Mouse (Mus musculus): Measurements from ENCODE around the gene Rab42. TPM values are rescaled to one million over a fixed set of nuclear protein-coding genes. Genes with fewer than 3 reads are reported as not detected.

Rab42 gene
- polyA plus RNA-seq, 1 experiment from 2014 or later = 1.3 TPM

DNA sequence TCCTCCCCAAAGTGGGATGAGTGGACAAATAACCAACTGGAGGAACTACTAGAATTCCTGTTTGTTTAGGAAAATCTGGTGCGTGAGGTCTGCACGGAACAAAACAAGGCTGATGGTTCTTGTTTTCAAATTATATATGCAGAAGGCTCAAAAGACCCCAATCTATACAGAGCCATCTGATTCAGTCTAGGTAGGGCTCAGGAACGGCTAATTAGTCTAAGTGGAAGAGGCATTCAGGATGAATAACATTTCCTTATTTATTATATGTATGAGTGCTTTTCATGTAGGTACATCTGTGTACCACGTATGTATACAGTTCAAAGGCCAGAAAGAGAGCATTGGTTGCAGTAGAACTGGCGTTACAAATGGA is 42.6 kb upstream of the Rab42 start:
- peak; percentile 14; the same call in 1 of the 2 replicates for ATAC-seq (ENCODE audit: low FRiP score, low TSS enrichment)
- peak overlapping the region; percentile 74 for H3K4me3 ChIP-seq (replicated peaks; ENCODE audit: low read depth, low read length)
- no peaks in the 10 kb centered on the region for H3K9me3 ChIP-seq (ENCODE audit: control insufficient read depth, low read length)
- 47% methylated on average over 5 of the region's 5 CpGs for WGBS
- peaks cover 15% of the 10 kb centered on the region for H3K4me1 ChIP-seq (ENCODE audit: control insufficient read depth, insufficient read depth, low read length)
- H3K9ac ChIP-seq (replicated peaks; ENCODE audit: low read length) = peak overlapping the region; percentile 80; the same call in 1 of the 2 replicates
- no peaks in the 10 kb centered on the region for H3K27me3 ChIP-seq (ENCODE audit: control insufficient read depth, insufficient read depth, low read length)
- peak overlapping the region; percentile 96; the same call in 1 of the 2 replicates for H3K4me2 ChIP-seq (ENCODE audit: low read length)
- H3K36me3 ChIP-seq (ENCODE audit: control insufficient read depth, insufficient read depth, low read length) = no peaks in the 10 kb centered on the region
- no peak overlapping the region for H3K27ac ChIP-seq (replicated peaks; ENCODE audit: low read depth, low read length)
- DNase-seq = no peak

DNA sequence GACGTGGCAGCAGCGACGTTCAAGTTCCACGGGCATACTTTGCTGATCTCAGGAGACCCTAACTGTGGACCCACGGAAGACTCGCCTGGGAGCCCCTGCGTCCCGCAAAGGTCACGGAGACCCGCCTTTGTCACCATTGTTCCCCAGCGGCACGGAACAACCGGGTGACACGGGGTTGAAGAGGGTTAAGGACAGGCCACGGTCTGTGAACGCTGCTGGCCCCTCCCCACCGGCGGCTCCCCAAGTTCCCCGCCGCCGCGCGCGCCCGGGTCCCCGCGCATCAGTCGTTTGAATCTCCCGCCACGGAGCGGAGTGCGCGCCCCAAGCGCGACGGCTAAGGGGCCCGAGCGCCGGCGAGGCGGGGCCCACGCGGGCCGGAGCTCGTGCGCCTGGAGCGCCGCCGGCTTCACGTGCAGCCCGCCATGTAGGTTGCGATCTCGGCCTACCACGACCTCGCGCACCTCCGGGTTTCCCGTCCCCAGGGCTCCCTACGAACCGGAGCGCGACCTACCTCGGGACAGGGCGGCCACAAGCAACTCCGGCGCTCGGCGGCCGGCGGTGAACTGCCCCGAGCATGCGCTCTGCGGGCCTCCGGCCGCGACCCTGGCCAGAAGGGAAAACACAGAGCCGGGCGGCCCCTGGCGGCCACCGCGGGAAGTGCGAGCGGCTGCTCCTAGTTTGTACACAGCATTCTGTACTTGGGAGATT is 42.1 kb upstream of the Rab42 start:
- peak overlapping the region; percentile 74 for H3K4me3 ChIP-seq (replicated peaks; ENCODE audit: low read depth, low read length)
- ATAC-seq (ENCODE audit: low FRiP score, low TSS enrichment) (peak; percentile 81), DNase-seq (peak; percentile 94)
- H3K4me2 ChIP-seq (ENCODE audit: low read length) = peak overlapping the region; percentile 96
- H3K36me3 ChIP-seq (ENCODE audit: control insufficient read depth, insufficient read depth, low read length) = no peaks in the 10 kb centered on the region
- no peaks in the 10 kb centered on the region for H3K27me3 ChIP-seq (ENCODE audit: control insufficient read depth, insufficient read depth, low read length)
- H3K9me3 ChIP-seq (ENCODE audit: control insufficient read depth, low read length) = no peaks in the 10 kb centered on the region
- peaks cover 15% of the 10 kb centered on the region for H3K4me1 ChIP-seq (ENCODE audit: control insufficient read depth, insufficient read depth, low read length)
- peak overlapping the region; percentile 80 for H3K9ac ChIP-seq (replicated peaks; ENCODE audit: low read length)
- H3K27ac ChIP-seq (replicated peaks; ENCODE audit: low read depth, low read length) = peak overlapping the region; percentile 32; the same call in 1 of the 2 replicates
- under 1% methylated on average over 83 of the region's 83 CpGs for WGBS

DNA sequence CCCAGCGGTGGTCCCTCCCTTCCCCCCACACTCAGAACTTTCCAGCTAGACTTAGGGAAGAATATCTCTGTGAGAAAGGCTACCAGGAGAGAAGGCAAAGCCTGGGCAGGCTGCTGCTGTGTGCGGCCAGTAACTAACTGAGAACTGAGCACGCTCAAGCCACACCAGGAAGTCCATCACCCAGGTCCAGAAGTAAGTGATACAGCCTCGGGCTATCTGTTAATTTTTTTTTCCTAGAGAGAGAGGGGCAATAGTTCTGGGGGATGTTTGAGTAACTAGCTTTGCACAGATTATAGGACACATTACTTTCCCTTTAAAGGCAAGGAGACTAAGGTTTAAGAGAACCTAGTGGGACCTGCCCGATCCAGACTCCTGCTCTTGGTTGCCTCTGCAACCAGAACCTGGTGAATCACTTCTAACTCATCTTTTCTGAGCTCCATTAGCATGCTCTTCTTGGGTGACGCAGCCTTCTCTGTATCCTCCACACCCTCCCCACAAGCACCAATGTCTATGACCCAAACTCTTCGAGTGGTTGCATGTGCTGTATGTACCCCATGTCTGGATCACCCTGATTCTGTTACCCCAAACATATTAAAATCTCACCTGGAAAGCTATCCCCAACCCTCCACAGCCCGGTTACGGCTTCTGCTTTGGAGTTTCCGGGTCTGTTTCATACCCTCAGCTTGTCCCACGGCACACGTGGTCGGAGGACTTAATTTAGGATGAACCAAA is 41.4 kb upstream of the Rab42 start:
- WGBS = 6% methylated on average over 13 of the region's 13 CpGs
- ATAC-seq (ENCODE audit: low FRiP score, low TSS enrichment) (no peak), DNase-seq (no peak)
- Histone ChIP-seq H3K4me3 (replicated peaks; ENCODE audit: low read depth, low read length) (peak overlapping the region; percentile 74), H3K9me3 (ENCODE audit: control insufficient read depth, low read length) (no peaks in the 10 kb centered on the region), H3K27ac (replicated peaks; ENCODE audit: low read depth, low read length) (no peak overlapping the region), H3K36me3 (ENCODE audit: control insufficient read depth, insufficient read depth, low read length) (peaks cover 6% of the 10 kb centered on the region; the same call in 1 of the 2 replicates), H3K9ac (replicated peaks; ENCODE audit: low read length) (peak overlapping the region; percentile 80), H3K27me3 (ENCODE audit: control insufficient read depth, insufficient read depth, low read length) (no peaks in the 10 kb centered on the region), H3K4me2 (ENCODE audit: low read length) (peak overlapping the region; percentile 96), H3K4me1 (ENCODE audit: control insufficient read depth, insufficient read depth, low read length) (peaks cover 15% of the 10 kb centered on the region)

DNA sequence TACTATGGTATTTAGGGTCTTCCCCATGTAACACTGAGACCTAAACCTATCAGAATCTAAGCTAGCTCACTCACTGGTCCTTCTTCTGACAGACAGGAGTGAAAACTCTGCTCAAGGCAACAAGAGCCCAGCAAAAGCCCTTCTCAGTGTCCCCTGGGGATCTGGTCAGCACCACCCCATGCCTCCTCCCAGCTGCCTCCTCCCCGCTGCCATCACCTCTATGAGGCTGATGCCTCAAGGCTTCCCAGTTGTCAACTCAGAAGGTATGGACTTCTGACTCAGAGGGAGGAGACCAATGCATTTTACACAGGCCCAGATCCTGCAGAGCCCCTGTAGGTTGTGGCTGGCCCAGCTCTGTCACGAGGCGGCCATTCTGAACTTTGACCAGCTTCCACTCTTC is 38.3 kb upstream of the Rab42 start:
- Histone ChIP-seq H3K27ac (replicated peaks; ENCODE audit: low read depth, low read length) (no peak overlapping the region), H3K36me3 (ENCODE audit: control insufficient read depth, insufficient read depth, low read length) (peaks cover 32% of the 10 kb centered on the region), H3K27me3 (ENCODE audit: control insufficient read depth, insufficient read depth, low read length) (no peaks in the 10 kb centered on the region), H3K9me3 (ENCODE audit: control insufficient read depth, low read length) (no peaks in the 10 kb centered on the region), H3K4me2 (ENCODE audit: low read length) (no peak overlapping the region), H3K9ac (replicated peaks; ENCODE audit: low read length) (no peak overlapping the region), H3K4me3 (replicated peaks; ENCODE audit: low read depth, low read length) (no peak overlapping the region), H3K4me1 (ENCODE audit: control insufficient read depth, insufficient read depth, low read length) (peaks cover 15% of the 10 kb centered on the region)
- 86% methylated on average over 3 of the region's 3 CpGs for WGBS
- ATAC-seq (ENCODE audit: low FRiP score, low TSS enrichment) = no peak
- DNase-seq = no peak

DNA sequence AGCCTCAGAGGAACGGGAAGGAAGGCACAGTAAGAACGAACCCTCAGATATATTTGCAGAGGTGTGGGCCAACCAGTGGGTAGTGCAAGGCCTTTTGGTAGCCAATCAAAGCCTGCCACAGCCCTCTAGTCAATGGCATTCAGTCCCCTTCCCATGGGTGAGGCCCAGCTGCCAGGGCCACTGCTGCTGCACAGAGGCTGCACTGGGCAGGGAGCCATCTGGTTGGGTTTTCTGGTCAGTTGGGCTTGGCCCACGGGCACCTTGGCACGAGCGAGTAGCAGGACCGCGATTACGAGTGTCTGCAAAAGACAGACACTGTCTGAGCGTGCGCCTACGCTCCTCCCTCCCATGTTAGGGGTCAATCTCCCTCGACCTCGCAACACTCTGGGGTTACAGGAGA is 35.8 kb upstream of the Rab42 start:
- Histone ChIP-seq H3K4me1 (ENCODE audit: control insufficient read depth, insufficient read depth, low read length) (peaks cover 5% of the 10 kb centered on the region), H3K4me3 (replicated peaks; ENCODE audit: low read depth, low read length) (no peak overlapping the region), H3K27ac (replicated peaks; ENCODE audit: low read depth, low read length) (no peak overlapping the region), H3K9ac (replicated peaks; ENCODE audit: low read length) (no peak overlapping the region), H3K36me3 (ENCODE audit: control insufficient read depth, insufficient read depth, low read length) (peaks cover 53% of the 10 kb centered on the region), H3K9me3 (ENCODE audit: control insufficient read depth, low read length) (no peaks in the 10 kb centered on the region), H3K27me3 (ENCODE audit: control insufficient read depth, insufficient read depth, low read length) (no peaks in the 10 kb centered on the region), H3K4me2 (ENCODE audit: low read length) (no peak overlapping the region)
- ATAC-seq (ENCODE audit: low FRiP score, low TSS enrichment) = no peak
- 95% methylated on average over 13 of the region's 13 CpGs for WGBS
- DNase-seq = no peak

DNA sequence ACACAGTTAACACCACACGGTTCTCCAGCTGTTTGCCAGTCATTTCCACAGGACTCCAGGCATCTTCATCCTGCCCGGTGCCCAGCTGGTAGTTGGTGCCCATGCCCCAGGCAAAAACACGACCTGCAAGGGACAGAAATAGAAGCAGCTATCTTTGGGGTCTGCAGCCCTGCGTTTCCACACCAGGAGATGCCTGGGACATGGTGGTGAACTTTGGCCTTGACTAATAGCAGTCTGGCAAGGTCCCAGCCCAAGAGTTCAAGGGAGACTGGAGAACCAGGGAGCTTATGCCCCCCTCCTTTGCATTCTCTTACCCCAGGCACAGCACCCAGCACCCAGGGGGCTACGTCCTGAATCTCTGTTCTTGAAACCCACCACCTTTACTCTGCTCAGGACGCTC is 29.7 kb upstream of the Rab42 start:
- ATAC-seq (ENCODE audit: low FRiP score, low TSS enrichment) (no peak), DNase-seq (no peak)
- H3K9ac ChIP-seq (replicated peaks; ENCODE audit: low read length) = no peak overlapping the region
- H3K4me3 ChIP-seq (replicated peaks; ENCODE audit: low read depth, low read length) = no peak overlapping the region
- no peak overlapping the region for H3K4me2 ChIP-seq (ENCODE audit: low read length)
- no peak overlapping the region for H3K27ac ChIP-seq (replicated peaks; ENCODE audit: low read depth, low read length)
- H3K27me3 ChIP-seq (ENCODE audit: control insufficient read depth, insufficient read depth, low read length) = no peaks in the 10 kb centered on the region
- H3K9me3 ChIP-seq (ENCODE audit: control insufficient read depth, low read length) = no peaks in the 10 kb centered on the region
- peaks cover 51% of the 10 kb centered on the region for H3K36me3 ChIP-seq (ENCODE audit: control insufficient read depth, insufficient read depth, low read length)
- 91% methylated on average over 6 of the region's 6 CpGs for WGBS
- peaks cover 11% of the 10 kb centered on the region for H3K4me1 ChIP-seq (ENCODE audit: control insufficient read depth, insufficient read depth, low read length)

DNA sequence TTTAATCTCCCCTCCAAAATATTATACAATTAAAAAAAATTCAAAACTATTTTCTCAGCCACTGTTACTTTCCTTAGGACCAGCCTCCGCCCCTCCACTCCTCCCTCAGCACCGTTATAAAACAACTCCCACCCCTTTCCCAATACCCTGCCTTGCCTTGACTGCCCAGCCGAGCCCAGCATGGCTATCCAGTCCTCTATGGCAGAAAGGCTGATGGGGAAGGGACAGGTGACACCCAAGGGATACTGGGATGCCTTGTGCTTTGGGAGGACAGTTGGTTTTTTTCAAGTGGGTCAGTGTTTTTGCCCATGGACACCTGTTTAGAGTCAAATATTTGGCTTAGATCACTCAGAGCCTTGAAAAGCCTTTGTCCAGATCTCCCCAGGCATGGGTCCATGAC is 28.8 kb upstream of the Rab42 start:
- H3K9me3 ChIP-seq (ENCODE audit: control insufficient read depth, low read length) = no peaks in the 10 kb centered on the region
- DNase-seq (no peak), ATAC-seq (ENCODE audit: low FRiP score, low TSS enrichment) (no peak)
- H3K4me2 ChIP-seq (ENCODE audit: low read length) = no peak overlapping the region
- WGBS = 77% methylated on average over 3 of the region's 3 CpGs
- no peak overlapping the region for H3K9ac ChIP-seq (replicated peaks; ENCODE audit: low read length)
- H3K27me3 ChIP-seq (ENCODE audit: control insufficient read depth, insufficient read depth, low read length) = no peaks in the 10 kb centered on the region
- no peak overlapping the region for H3K4me3 ChIP-seq (replicated peaks; ENCODE audit: low read depth, low read length)
- peaks cover 45% of the 10 kb centered on the region for H3K36me3 ChIP-seq (ENCODE audit: control insufficient read depth, insufficient read depth, low read length)
- no peak overlapping the region for H3K27ac ChIP-seq (replicated peaks; ENCODE audit: low read depth, low read length)
- H3K4me1 ChIP-seq (ENCODE audit: control insufficient read depth, insufficient read depth, low read length) = peaks cover 11% of the 10 kb centered on the region

DNA sequence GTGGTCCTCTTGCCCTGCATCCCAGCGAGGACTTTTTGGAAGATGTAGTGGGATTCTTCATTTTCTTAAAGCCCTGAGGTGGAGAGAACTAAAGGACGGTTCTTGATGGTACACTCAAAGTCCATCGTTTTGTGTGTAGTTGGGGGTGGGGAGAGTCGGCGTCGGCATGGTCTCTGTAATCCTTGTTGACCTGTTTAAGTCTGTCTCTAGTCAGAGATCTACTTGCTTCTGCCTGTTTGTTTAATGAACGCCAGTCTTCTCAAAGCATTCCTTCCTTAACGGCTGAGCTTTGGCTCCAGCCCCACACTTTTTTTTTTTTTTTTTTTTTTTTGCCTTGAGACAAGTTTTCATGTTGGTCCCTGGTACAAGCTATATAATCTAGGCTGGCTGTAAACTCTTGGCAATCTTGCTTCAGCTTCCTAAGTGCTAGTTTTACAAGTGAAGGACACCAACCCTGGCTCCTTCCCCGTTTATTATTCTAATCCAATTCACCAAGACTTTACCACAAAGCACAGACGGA is 26.7 kb upstream of the Rab42 start:
- WGBS = 9% methylated on average over 10 of the region's 10 CpGs
- Histone ChIP-seq H3K4me1 (ENCODE audit: control insufficient read depth, insufficient read depth, low read length) (peaks cover 11% of the 10 kb centered on the region), H3K4me2 (ENCODE audit: low read length) (peak overlapping the region; percentile 77), H3K9me3 (ENCODE audit: control insufficient read depth, low read length) (no peaks in the 10 kb centered on the region), H3K36me3 (ENCODE audit: control insufficient read depth, insufficient read depth, low read length) (peaks cover 39% of the 10 kb centered on the region), H3K27me3 (ENCODE audit: control insufficient read depth, insufficient read depth, low read length) (no peaks in the 10 kb centered on the region), H3K27ac (replicated peaks; ENCODE audit: low read depth, low read length) (peak overlapping the region; percentile 78; the same call in 1 of the 2 replicates), H3K9ac (replicated peaks; ENCODE audit: low read length) (peak overlapping the region; percentile 77), H3K4me3 (replicated peaks; ENCODE audit: low read depth, low read length) (peak overlapping the region; percentile 75)
- no peak for DNase-seq
- no peak; the same call in 1 of the 2 replicates for ATAC-seq (ENCODE audit: low FRiP score, low TSS enrichment)
